Mouse (Mus musculus): Measurements from ENCODE around the gene Pkib. TPM values are rescaled to one million over a fixed set of nuclear protein-coding genes. Genes with fewer than 3 reads are reported as not detected.
A peak's percentile ranks its signal among the peaks of the same experiment; 100 is the strongest.

Pkib gene
- polyA plus RNA-seq, 1 experiment from 2014 or later: 2.2 TPM

GRCm38 (mm10) chr10:57702246-57702645, 70.5 kb downstream of the Pkib start:
- Histone ChIP-seq H3K27me3 (replicated peaks; ENCODE audit: control insufficient read depth, insufficient read depth, low read length) (no peaks in the 10 kb centered on the region), H3K36me3 (ENCODE audit: control insufficient read depth, insufficient read depth) (no peaks in the 10 kb centered on the region), H3K4me2 (ENCODE audit: low read length) (no peak overlapping the region), H3K4me1 (replicated peaks; ENCODE audit: control insufficient read depth, insufficient read depth, low read length) (no peaks in the 10 kb centered on the region), H3K9ac (replicated peaks; ENCODE audit: low read depth, low read length) (no peak overlapping the region), H3K9me3 (ENCODE audit: control insufficient read depth, low read length) (no peaks in the 10 kb centered on the region), H3K4me3 (replicated peaks; ENCODE audit: low read length) (no peak overlapping the region), H3K27ac (ENCODE audit: low read length) (no peak overlapping the region)
- no peak for ATAC-seq
- WGBS: 89% methylated on average over 4 of the region's 4 CpGs

GRCm38 (mm10) chr10:57721035-57721434, 89.3 kb downstream of the Pkib start:
- no peaks in the 10 kb centered on the region for H3K4me1 ChIP-seq (replicated peaks; ENCODE audit: control insufficient read depth, insufficient read depth, low read length)
- H3K36me3 ChIP-seq (ENCODE audit: control insufficient read depth, insufficient read depth): no peaks in the 10 kb centered on the region
- no peaks in the 10 kb centered on the region for H3K27me3 ChIP-seq (replicated peaks; ENCODE audit: control insufficient read depth, insufficient read depth, low read length)
- no peaks in the 10 kb centered on the region for H3K9me3 ChIP-seq (ENCODE audit: control insufficient read depth, low read length)
- ATAC-seq: no peak
- H3K4me2 ChIP-seq (ENCODE audit: low read length): no peak overlapping the region
- H3K4me3 ChIP-seq (replicated peaks; ENCODE audit: low read length): no peak overlapping the region
- H3K27ac ChIP-seq (ENCODE audit: low read length): no peak overlapping the region
- H3K9ac ChIP-seq (replicated peaks; ENCODE audit: low read depth, low read length): no peak overlapping the region

- H3K36me3 ChIP-seq (ENCODE audit: control insufficient read depth, insufficient read depth): no peaks in the 10 kb centered on the region
- H3K9me3 ChIP-seq (ENCODE audit: control insufficient read depth, low read length): no peaks in the 10 kb centered on the region
- no peaks in the 10 kb centered on the region for H3K4me1 ChIP-seq (replicated peaks; ENCODE audit: control insufficient read depth, insufficient read depth, low read length)
- no peak overlapping the region for H3K9ac ChIP-seq (replicated peaks; ENCODE audit: low read depth, low read length)
- ATAC-seq: no peak
- H3K4me3 ChIP-seq (replicated peaks; ENCODE audit: low read length): no peak overlapping the region
- H3K4me2 ChIP-seq (ENCODE audit: low read length): no peak overlapping the region
- WGBS: 82% methylated on average over 3 of the region's 3 CpGs
- no peak overlapping the region for H3K27ac ChIP-seq (ENCODE audit: low read length)
- H3K27me3 ChIP-seq (replicated peaks; ENCODE audit: control insufficient read depth, insufficient read depth, low read length): no peaks in the 10 kb centered on the region
Measured at GRCm38 (mm10) chr10:57722363-57722762, 90.6 kb downstream of the Pkib start.

GRCm38 (mm10) chr10:57727666-57728065, 95.9 kb downstream of the Pkib start:
- no peak overlapping the region for H3K4me3 ChIP-seq (replicated peaks; ENCODE audit: low read length)
- no peak overlapping the region for H3K27ac ChIP-seq (ENCODE audit: low read length)
- no peak overlapping the region for H3K4me2 ChIP-seq (ENCODE audit: low read length)
- H3K9me3 ChIP-seq (ENCODE audit: control insufficient read depth, low read length): no peaks in the 10 kb centered on the region
- H3K36me3 ChIP-seq (ENCODE audit: control insufficient read depth, insufficient read depth): no peaks in the 10 kb centered on the region
- WGBS: 75% methylated on average over 8 of the region's 8 CpGs
- ATAC-seq: no peak
- no peak overlapping the region for H3K9ac ChIP-seq (replicated peaks; ENCODE audit: low read depth, low read length)
- no peaks in the 10 kb centered on the region for H3K27me3 ChIP-seq (replicated peaks; ENCODE audit: control insufficient read depth, insufficient read depth, low read length)
- H3K4me1 ChIP-seq (replicated peaks; ENCODE audit: control insufficient read depth, insufficient read depth, low read length): no peaks in the 10 kb centered on the region

GRCm38 (mm10) chr10:57731672-57732071, 99.9 kb downstream of the Pkib start:
- H3K4me3 ChIP-seq (replicated peaks; ENCODE audit: low read length): no peak overlapping the region
- no peak overlapping the region for H3K27ac ChIP-seq (ENCODE audit: low read length)
- no peaks in the 10 kb centered on the region for H3K4me1 ChIP-seq (replicated peaks; ENCODE audit: control insufficient read depth, insufficient read depth, low read length)
- 87% methylated on average over 3 of the region's 3 CpGs for WGBS
- H3K9ac ChIP-seq (replicated peaks; ENCODE audit: low read depth, low read length): no peak overlapping the region
- H3K36me3 ChIP-seq (ENCODE audit: control insufficient read depth, insufficient read depth): no peaks in the 10 kb centered on the region
- H3K9me3 ChIP-seq (ENCODE audit: control insufficient read depth, low read length): no peaks in the 10 kb centered on the region
- H3K27me3 ChIP-seq (replicated peaks; ENCODE audit: control insufficient read depth, insufficient read depth, low read length): no peaks in the 10 kb centered on the region
- ATAC-seq: no peak
- H3K4me2 ChIP-seq (ENCODE audit: low read length): no peak overlapping the region

GRCm38 (mm10) chr10:57740733-57741132, 109.0 kb downstream of the Pkib start:
- Histone ChIP-seq H3K4me1 (replicated peaks; ENCODE audit: control insufficient read depth, insufficient read depth, low read length) (peaks cover 4% of the 10 kb centered on the region; the same call in 1 of the 2 replicates), H3K4me3 (replicated peaks; ENCODE audit: low read length) (no peak overlapping the region), H3K27ac (ENCODE audit: low read length) (no peak overlapping the region), H3K27me3 (replicated peaks; ENCODE audit: control insufficient read depth, insufficient read depth, low read length) (no peaks in the 10 kb centered on the region), H3K4me2 (ENCODE audit: low read length) (no peak overlapping the region), H3K9me3 (ENCODE audit: control insufficient read depth, low read length) (no peaks in the 10 kb centered on the region), H3K36me3 (ENCODE audit: control insufficient read depth, insufficient read depth) (no peaks in the 10 kb centered on the region), H3K9ac (replicated peaks; ENCODE audit: low read depth, low read length) (no peak overlapping the region)
- ATAC-seq: no peak
- 22% methylated on average over 4 of the region's 4 CpGs for WGBS

- Histone ChIP-seq H3K27ac (ENCODE audit: low read length) (no peak overlapping the region), H3K9ac (replicated peaks; ENCODE audit: low read depth, low read length) (no peak overlapping the region), H3K4me3 (replicated peaks; ENCODE audit: low read length) (no peak overlapping the region), H3K27me3 (replicated peaks; ENCODE audit: control insufficient read depth, insufficient read depth, low read length) (no peaks in the 10 kb centered on the region), H3K36me3 (ENCODE audit: control insufficient read depth, insufficient read depth) (no peaks in the 10 kb centered on the region), H3K9me3 (ENCODE audit: control insufficient read depth, low read length) (no peaks in the 10 kb centered on the region), H3K4me2 (ENCODE audit: low read length) (no peak overlapping the region), H3K4me1 (replicated peaks; ENCODE audit: control insufficient read depth, insufficient read depth, low read length) (peaks cover 4% of the 10 kb centered on the region; the same call in 1 of the 2 replicates)
- no peak for ATAC-seq
- 47% methylated on average over 2 of the region's 2 CpGs for WGBS
Measured at GRCm38 (mm10) chr10:57741351-57741750, 109.6 kb downstream of the Pkib start.

GRCm38 (mm10) chr10:57743045-57743444, 111.3 kb downstream of the Pkib start:
- WGBS: 66% methylated on average over 7 of the region's 7 CpGs
- H3K27ac ChIP-seq (ENCODE audit: low read length): no peak overlapping the region
- H3K4me2 ChIP-seq (ENCODE audit: low read length): no peak overlapping the region
- H3K9ac ChIP-seq (replicated peaks; ENCODE audit: low read depth, low read length): no peak overlapping the region
- H3K27me3 ChIP-seq (replicated peaks; ENCODE audit: control insufficient read depth, insufficient read depth, low read length): no peaks in the 10 kb centered on the region
- ATAC-seq: peak; percentile 11; the same call in 1 of the 2 replicates
- H3K36me3 ChIP-seq (ENCODE audit: control insufficient read depth, insufficient read depth): no peaks in the 10 kb centered on the region
- no peaks in the 10 kb centered on the region for H3K9me3 ChIP-seq (ENCODE audit: control insufficient read depth, low read length)
- H3K4me3 ChIP-seq (replicated peaks; ENCODE audit: low read length): no peak overlapping the region
- peaks cover 4% of the 10 kb centered on the region; the same call in 1 of the 2 replicates for H3K4me1 ChIP-seq (replicated peaks; ENCODE audit: control insufficient read depth, insufficient read depth, low read length)

- 0 out of 2 replicates have a peak overlapping the region, but pooled peaks have one; percentile 46 for H3K9ac ChIP-seq (replicated peaks; ENCODE audit: low read depth, low read length)
- no peaks in the 10 kb centered on the region for H3K36me3 ChIP-seq (ENCODE audit: control insufficient read depth, insufficient read depth)
- H3K4me2 ChIP-seq (ENCODE audit: low read length): peak overlapping the region; percentile 63
- peaks cover 4% of the 10 kb centered on the region; the same call in 1 of the 2 replicates for H3K4me1 ChIP-seq (replicated peaks; ENCODE audit: control insufficient read depth, insufficient read depth, low read length)
- no peaks in the 10 kb centered on the region for H3K9me3 ChIP-seq (ENCODE audit: control insufficient read depth, low read length)
- H3K4me3 ChIP-seq (replicated peaks; ENCODE audit: low read length): peak overlapping the region; percentile 45
- WGBS: under 1% methylated on average over 6 of the region's 6 CpGs
- H3K27ac ChIP-seq (ENCODE audit: low read length): no peak overlapping the region
- ATAC-seq: peak; percentile 86
- no peaks in the 10 kb centered on the region for H3K27me3 ChIP-seq (replicated peaks; ENCODE audit: control insufficient read depth, insufficient read depth, low read length)
Measured at GRCm38 (mm10) chr10:57743606-57744016, 111.8 kb downstream of the Pkib start.
